Mouse (Mus musculus) heart, postnatal 25 days (tissue): ENCODE measurements around the gene Megf8. TPM values are rescaled to one million over a fixed set of nuclear protein-coding genes. Genes with fewer than 3 reads are reported as not detected.

ENCODE experiments used
- DNase-seq: peaks from one replicate; pipeline ENCODE4 v3.0.0; 2022; ENCODE audit warnings: low spot score
- intact Hi-C: fragments of 180-260 bp; cut with DNase I; formaldehyde crosslinking; loops from one replicate; pipeline ENCODE4 v1.15.1; 2025
- total RNA-seq, 2 experiments: library from RNA; stranded (reverse); gene quantifications; 2 replicates each; pipeline ENCODE4 v1.2.3; 2021

Megf8 gene
- total RNA-seq, 2 experiments from 2014 or later = 25.1 to 26.6 TPM

GRCm38 (mm10) chr7:25293191-25293739 is 23.7 kb upstream of the Megf8 start:
- intact Hi-C loops = no loop called here
- DNase-seq = no peak

DNA sequence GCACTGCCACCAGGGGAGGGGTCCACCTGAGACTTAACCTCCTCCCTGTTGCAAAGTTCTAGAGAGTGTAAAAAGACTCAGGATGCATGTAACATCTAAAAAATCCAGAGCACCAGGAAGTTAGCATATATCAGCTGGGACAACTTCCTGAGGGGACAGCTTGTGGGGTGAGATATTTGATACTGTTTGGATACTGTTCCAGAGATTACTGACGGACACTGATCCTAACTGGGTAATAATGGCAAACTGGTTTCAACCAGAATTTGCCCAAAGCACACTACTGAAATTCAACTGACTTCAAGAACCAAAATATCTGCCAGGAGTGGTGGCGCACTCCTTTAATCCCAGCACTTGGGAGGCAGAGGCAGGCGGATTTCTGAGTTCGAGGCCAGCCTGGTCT is 22.5 kb upstream of the Megf8 start:
- intact Hi-C loops = no loop called here
- DNase-seq = no peak

DNA sequence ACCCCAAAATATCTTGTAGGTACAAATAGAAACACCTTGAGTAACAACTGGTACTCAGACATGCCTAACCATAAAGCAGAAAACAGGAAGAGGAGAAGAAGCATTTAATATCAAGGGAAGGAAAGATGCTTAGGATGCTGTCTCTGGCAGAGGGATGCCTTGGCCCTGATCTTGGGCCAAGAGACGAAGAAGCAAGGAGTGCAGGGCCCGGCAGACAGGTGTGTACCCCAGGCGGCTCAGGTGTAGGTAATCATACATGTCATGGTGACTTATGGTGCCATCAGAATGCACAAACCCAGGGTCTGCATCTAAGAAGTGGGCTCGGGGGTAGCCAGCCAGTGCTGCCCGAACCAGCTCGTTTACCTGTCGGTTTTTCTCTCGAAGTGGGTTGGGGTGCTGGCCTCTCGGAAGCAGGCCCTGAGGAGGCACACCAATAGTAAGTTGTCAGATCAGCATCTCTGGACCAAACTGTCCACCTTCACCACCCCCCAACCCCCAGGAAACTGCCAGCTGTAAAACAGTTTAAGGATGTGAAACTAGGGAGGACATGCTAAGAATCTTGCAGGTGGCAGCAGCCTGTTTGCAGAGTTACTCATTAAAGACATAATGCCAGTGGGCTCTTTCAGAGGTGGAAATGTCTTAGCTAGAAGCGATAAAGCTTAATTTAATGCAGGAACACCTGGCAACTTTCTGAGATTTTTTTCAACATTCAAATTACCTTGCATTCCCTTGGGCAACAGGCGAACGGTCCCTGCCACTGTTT is 21.8 kb upstream of the Megf8 start:
- DNase-seq = no peak
- intact Hi-C loops = loop anchor here (5.0 kb wide), 1 partner anchor 37 kb away; no protein-coding TSS in a partner anchor

GRCm38 (mm10) chr7:25296945-25297453 is 20.0 kb upstream of the Megf8 start:
- intact Hi-C loops = loop anchor here (5.0 kb wide), 1 partner anchor 35 kb away; no protein-coding TSS in a partner anchor
- no peak for DNase-seq

DNA sequence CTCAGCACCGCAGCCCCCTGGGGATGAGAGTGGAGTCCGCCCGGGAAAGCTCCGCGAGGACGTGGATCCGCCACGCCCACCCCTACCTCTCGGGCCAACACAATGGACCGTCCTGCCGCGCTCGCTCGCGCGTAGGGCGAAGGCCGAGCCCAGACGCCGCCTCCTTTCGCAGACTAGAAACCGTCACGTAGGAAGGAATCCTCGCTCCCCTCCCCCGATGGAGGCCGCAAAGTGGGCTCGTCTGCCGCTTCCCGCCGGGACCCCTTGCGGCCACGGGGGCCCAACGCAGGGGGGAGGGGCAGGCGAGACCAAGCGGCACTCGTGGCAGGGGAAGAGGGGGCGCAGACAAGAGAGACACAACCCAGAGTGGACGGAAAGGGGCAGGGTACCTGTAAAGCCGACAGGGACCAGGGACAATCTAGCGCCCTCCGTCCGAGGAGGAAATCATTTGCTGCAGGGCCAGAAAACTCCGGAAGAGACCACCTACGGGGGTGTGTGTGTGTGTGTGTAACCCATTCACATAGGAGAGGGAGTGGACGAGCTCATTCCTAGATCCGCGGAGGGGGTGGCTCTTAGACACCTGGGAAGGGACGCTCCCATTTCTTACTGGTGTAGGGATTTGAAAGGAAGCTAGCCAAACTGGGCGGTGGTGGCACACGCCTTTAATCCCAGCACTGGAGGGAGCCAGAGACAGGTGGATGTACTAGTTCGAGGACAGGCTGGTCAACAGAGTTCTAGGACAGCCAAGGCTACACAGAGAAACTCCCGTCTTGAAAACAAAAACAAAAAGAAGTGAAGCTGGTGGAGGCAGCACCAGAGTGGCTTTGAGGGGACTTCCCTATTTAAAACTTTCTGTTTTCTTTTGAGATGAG is 19.3 kb upstream of the Megf8 start, which contains the start of gene Pafah1b3:
TSS of gene Pafah1b3 (minus strand) at position 533 of the 872 bp plus-strand sequence.
- no peak for DNase-seq
- intact Hi-C loops = loop anchor here (2.0 to 5.0 kb wide), 2 partner anchors 17 to 35 kb away; no protein-coding TSS in a partner anchor

- intact Hi-C loops = no loop called here
- DNase-seq = no peak
Measured at GRCm38 (mm10) chr7:25301063-25301462, 15.9 kb upstream of the Megf8 start, which contains the start of gene Prr19. Gene Prr19 (plus strand): TSS chr7:25301411.

DNA sequence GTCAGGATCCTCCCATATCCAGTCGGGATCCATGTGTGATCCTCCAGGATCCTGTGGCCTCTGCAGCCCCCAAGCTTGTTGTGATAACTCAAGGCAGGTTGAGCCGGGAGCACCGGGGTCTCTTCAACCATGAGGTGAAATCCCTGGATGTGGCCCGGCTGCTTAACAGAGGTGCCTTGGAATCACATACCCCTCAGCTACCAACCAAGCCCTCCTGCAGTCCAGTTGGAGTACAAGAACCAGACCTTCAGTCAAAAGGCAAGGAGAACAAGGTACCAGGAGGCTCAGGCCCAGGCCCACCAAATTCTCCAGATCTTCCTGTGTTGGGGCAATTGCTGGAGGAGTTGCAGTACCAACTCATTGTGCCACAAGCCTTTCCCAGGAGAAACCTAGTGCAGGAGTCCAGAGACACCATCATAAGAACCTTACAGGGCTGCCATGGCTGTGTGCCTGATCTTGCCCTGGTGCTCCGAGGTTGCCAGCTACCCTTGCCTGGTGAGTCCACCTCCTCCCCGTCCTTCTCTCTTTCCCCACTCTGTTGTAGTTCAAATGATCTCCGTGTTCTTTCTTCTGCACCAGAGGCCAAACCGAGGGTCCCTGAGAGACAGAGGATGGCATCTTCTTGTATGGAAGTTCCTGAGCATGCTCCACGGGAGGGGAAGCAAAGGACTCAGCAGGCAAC is 13.8 kb upstream of the Megf8 start:
- intact Hi-C loops = no loop called here
- no peak for DNase-seq

- intact Hi-C loops = no loop called here
- DNase-seq = no peak
Measured at GRCm38 (mm10) chr7:25303685-25304006, 13.3 kb upstream of the Megf8 start.

DNA sequence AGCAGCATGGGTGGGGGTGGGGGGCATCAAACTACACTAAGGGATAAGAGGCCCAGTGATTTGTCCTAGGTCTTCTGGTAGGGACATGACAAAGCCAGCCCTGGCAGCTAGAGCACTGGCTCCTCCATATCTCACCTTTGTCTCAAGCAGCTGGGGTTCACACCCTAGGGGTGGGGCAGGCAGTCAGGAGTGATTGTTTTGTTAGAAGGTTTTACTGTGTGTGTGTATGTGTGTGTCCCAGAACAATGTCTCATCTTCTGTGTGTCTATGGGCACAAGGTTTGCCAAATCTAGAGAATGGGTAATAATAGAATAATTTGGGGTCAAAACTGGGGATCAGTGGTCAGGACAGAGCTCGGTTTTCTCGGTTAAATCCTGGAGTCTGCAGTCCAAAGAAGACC is 11.5 kb upstream of the Megf8 start:
- intact Hi-C loops = no loop called here
- no peak for DNase-seq

- intact Hi-C loops = no loop called here
- DNase-seq = no peak
Measured at GRCm38 (mm10) chr7:25305956-25306613, 10.9 kb upstream of the Megf8 start, which contains the start of gene Tmem145. Gene Tmem145 (plus strand): TSS chr7:25306106.

GRCm38 (mm10) chr7:25306614-25306996 is 10.4 kb upstream of the Megf8 start:
- DNase-seq = no peak
- intact Hi-C loops = no loop called here

- intact Hi-C loops = no loop called here
- no peak for DNase-seq
Measured at GRCm38 (mm10) chr7:25308702-25309318, 8.2 kb upstream of the Megf8 start.

DNA sequence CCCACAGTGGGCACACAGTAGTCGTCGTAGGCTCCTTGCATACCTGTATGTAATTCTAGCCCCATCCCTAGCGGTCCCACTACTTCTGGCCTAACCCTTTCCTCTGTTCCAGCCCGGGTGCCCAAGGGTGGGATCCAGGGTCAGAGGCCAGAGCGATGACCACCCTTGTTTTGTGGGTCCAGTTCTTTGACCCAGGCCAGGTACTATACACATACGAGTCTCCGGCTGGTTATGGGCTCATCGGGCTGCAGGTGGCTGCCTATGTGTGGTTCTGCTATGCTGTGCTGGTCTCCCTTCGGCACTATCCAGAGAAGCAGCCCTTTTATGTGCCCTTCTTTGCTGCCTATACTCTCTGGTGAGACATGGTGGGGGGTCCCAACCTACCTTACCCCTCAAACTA is 7.5 kb upstream of the Megf8 start:
- no peak for DNase-seq
- intact Hi-C loops = no loop called here

DNA sequence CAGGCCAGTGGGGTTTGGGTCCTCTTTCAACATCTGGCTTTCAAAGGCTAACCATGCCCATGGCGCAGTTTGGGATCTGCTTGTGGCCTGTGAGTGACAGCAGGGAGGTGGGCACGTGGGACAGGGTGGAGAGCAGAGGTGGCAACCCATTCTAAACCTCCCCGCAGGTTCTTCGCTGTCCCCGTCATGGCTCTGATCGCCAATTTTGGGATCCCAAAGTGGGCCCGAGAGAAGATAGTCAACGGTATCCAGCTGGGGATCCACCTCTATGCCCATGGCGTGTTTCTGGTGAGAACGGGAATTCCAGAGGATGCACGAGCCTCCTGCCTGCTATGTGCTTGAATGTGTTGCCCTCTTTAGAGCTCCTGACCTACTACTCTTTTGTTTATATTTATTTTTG is 5.8 kb upstream of the Megf8 start:
- intact Hi-C loops = no loop called here
- no peak for DNase-seq

GRCm38 (mm10) chr7:25313325-25313724 is 3.6 kb upstream of the Megf8 start:
- intact Hi-C loops = no loop called here
- DNase-seq = no peak

DNA sequence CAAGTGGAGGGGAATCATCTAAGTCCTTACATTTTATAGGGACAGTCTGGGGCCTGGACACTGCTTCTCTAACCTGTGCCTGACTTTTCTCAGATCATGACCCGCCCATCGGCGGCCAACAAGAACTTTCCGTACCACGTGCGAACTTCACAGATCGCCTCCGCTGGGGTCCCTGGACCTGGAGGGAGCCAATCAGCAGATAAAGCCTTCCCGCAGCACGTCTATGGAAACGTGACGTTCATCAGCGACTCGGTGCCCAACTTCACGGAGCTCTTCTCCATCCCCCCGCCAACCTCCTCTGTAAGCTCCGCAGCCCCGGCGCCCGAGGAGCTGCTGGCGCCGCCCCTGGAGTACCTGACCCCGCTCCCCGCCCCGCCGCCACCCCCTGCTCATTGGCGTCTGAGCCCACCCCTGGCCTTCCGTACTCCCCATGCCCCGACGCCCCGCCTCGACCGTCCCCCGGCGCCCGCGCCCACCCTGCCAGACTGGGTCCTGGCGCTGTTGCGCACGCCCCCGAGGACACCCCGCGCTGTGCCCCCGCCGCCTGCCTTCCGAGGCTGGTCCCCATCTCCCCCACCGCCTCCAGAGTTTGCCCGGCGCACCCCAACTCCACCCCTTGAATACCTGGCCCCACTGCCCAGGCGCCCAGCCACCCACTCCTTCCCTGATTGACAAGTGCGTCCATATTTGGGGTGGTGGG is 2.2 kb upstream of the Megf8 start:
- intact Hi-C loops = loop anchor here (2.0 to 5.0 kb wide), 4 partner anchors 16 to 182 kb away; no protein-coding TSS in a partner anchor
- DNase-seq = no peak

- intact Hi-C loops = loop anchor here (2.0 to 5.0 kb wide), 6 partner anchors 17 to 183 kb away; no protein-coding TSS in a partner anchor
- DNase-seq = no peak
Measured at GRCm38 (mm10) chr7:25315306-25316041, 1.5 kb upstream of the Megf8 start.
